Mouse (Mus musculus) brain, embryonic 14.5 days (tissue): ENCODE results near the gene Dab2ip.

Experiments used
- CTCF ChIP-seq: fragments of 200-500 bp; IDR thresholded peaks from 2 replicates; pipeline ENCODE4 v1.5.1; 2012; ENCODE audit warnings: inconsistent platforms, mild to moderate bottlenecking, moderate library complexity, borderline replicate concordance; ENCODE audit not compliant: insufficient read depth, insufficient read length; ENCODE audit errors: extremely low read depth
- POLR2A ChIP-seq: fragments of 200-500 bp; IDR thresholded peaks from 2 replicates; pipeline ENCODE4 v1.6.1; 2012; ENCODE audit warnings: mild to moderate bottlenecking, inconsistent platforms, borderline replicate concordance; ENCODE audit not compliant: poor library complexity, insufficient read depth, insufficient read length, severe bottlenecking; ENCODE audit errors: extremely low read depth

DNA sequence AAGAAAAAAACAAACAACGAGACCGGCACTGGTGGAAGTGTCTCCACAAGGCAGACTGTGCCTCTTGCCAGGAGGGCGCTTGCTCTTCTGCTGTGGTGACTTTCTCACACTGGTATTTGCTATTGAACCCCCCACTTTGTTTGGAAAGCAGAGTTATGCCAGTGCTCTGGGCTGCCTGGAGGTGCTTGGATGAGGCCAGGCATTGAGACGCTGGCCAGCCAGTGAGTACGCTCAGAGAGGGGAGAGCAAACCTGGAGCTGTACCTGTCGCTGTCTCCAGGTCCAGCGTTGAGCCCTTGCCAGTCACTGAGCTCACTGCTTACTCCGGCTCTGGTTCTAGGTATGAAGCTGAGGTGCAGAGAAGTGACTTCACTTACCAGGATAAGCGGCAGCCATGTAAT, 112.2 kb downstream of the Dab2ip start:
- TF ChIP-seq CTCF, result no peak
- TF ChIP-seq POLR2A, result no peak
